Mouse (Mus musculus) spleen, postnatal 10 days (tissue): ENCODE measurements at regions not wholly inside any gene's neighbourhood (a gene's known extent, or its start where the extent isn't known, plus 50 kb on each side); places are given as distances from the start of the nearest gene placed in this dataset.
A peak's percentile ranks its signal among the peaks of the same experiment; 100 is the strongest.
"Not testable (repeated sequence)": the region's sequence is repeated elsewhere in the genome, so short reads cannot be mapped to it uniquely, and the experiment has no call there.

ENCODE experiments used
- DNase-seq, 2 experiments: peaks; one replicate each; pipeline ENCODE4 v3.0.0; 2021 to 2022; ENCODE audit warnings: low spot score in 2 of 2

GRCm38 (mm10) chr12:20802027-20802426, 188.2 kb upstream of the Asap2 start:
- DNase-seq, result not testable (repeated sequence)

- DNase-seq, result not testable (repeated sequence)
These were observed 184.8 kb upstream of the Asap2 start for GRCm38 (mm10) chr12:20805466-20805865.

- no peak for DNase-seq
These were observed 183.6 kb upstream of the Asap2 start for GRCm38 (mm10) chr12:20806681-20807080.

- not testable (repeated sequence) for DNase-seq
These were observed 176.4 kb upstream of the Asap2 start for GRCm38 (mm10) chr12:20813836-20814235.

- not testable (repeated sequence) for DNase-seq
These were observed 175.1 kb upstream of the Asap2 start for GRCm38 (mm10) chr12:20815121-20815520.

- peak in 1 of 2 experiments; percentile 16 for DNase-seq
These were observed 174.7 kb upstream of the Asap2 start for GRCm38 (mm10) chr12:20815599-20815998.

GRCm38 (mm10) chr12:20843661-20844320, 146.5 kb upstream of the Asap2 start:
- DNase-seq, result not testable (repeated sequence)

- peak in 1 of 2 experiments; percentile 14 for DNase-seq
These were observed 145.4 kb upstream of the Asap2 start for GRCm38 (mm10) chr12:20844873-20845272.

GRCm38 (mm10) chr12:20845297-20845696, 145.0 kb upstream of the Asap2 start:
- no peak for DNase-seq

GRCm38 (mm10) chr12:20884104-20884503, 106.2 kb upstream of the Asap2 start:
- DNase-seq, result not testable (repeated sequence)

GRCm38 (mm10) chr12:20920653-20921397, 69.4 kb upstream of the Asap2 start:
- peak; percentile 34 to 55 for DNase-seq

- peak in 1 of 2 experiments; percentile 14 for DNase-seq
These were observed 68.7 kb upstream of the Asap2 start for GRCm38 (mm10) chr12:20921398-20922023.

GRCm38 (mm10) chr12:20928966-20929365, 61.3 kb upstream of the Asap2 start:
- DNase-seq, result peak; percentile 24 to 45
